Mouse (Mus musculus) forebrain, embryonic 14.5 days (tissue): Measurements from ENCODE around the gene Kansl3. TPM values are rescaled to one million over a fixed set of nuclear protein-coding genes. Genes with fewer than 3 reads are reported as not detected.
A peak's percentile ranks its signal among the peaks of the same experiment; 100 is the strongest.

Source experiments
- ATAC-seq: fragments of 200-750 bp; cut with Nextera tagmentation; 2 replicates; pipeline ENCODE4 v1.8.0; 2017; ENCODE audit warnings: mild to moderate bottlenecking, moderate library complexity
- DNase-seq: peaks from one replicate; pipeline ENCODE4 v3.0.0-alpha.2; 2015; ENCODE audit warnings: low spot score
- H3K27ac ChIP-seq: fragments of 300-500 bp; sonication (generic); 2 replicates; pipeline ENCODE4 v1.5.1; 2014; ENCODE audit warnings: low read depth, mild to moderate bottlenecking, control low read depth, low read length, moderate library complexity
- H3K27me3 ChIP-seq: fragments of 300-500 bp; sonication (generic); replicated peaks from 2 replicates; pipeline ENCODE4 v1.6.1; 2014; ENCODE audit warnings: low read length, control low read depth, mixed read lengths; ENCODE audit not compliant: control insufficient read depth, insufficient read depth
- H3K36me3 ChIP-seq: fragments of 300-500 bp; sonication (generic); 2 replicates; pipeline ENCODE4 v1.6.1; 2014; ENCODE audit warnings: low read length, control low read depth; ENCODE audit not compliant: control insufficient read depth, insufficient read depth
- H3K4me1 ChIP-seq: fragments of 300-500 bp; sonication (generic); 2 replicates; pipeline ENCODE4 v1.6.1; 2014; ENCODE audit warnings: antibody characterized with exemption, low read length, control low read depth; ENCODE audit not compliant: control insufficient read depth, insufficient read depth
- H3K4me2 ChIP-seq: fragments of 300-500 bp; sonication (generic); 2 replicates; pipeline ENCODE4 v1.6.1; 2014; ENCODE audit warnings: mild to moderate bottlenecking, control low read depth, low read length
- H3K4me3 ChIP-seq: fragments of 300-500 bp; sonication (generic); 2 replicates; pipeline ENCODE4 v1.5.1; 2014; ENCODE audit warnings: low read depth, low read length, control low read depth
- H3K9ac ChIP-seq: fragments of 300-500 bp; sonication (generic); 2 replicates; pipeline ENCODE4 v1.6.1; 2014; ENCODE audit warnings: mild to moderate bottlenecking, low read length, control low read depth, moderate library complexity
- H3K9me3 ChIP-seq: fragments of 300-500 bp; sonication (generic); replicated peaks from 2 replicates; pipeline ENCODE4 v1.6.1; 2016; ENCODE audit warnings: low read length, control low read depth, mixed read lengths; ENCODE audit not compliant: control insufficient read depth
- WGBS: fragments of 180-500 bp; shearing (Covaris S2); extraction: QIAGEN DNeasy Blood & Tissue Kit; methylation state at CpG from one replicate; pipeline ENCODE4 v1.1.7; 2014; 5-methylcytosine and 5-hydroxymethylcytosine counted together
- polyA plus RNA-seq: library from polyadenylated mRNA; unstranded; fragments of >200 nt; fragmentation: Nextera tagmentation; extraction: Ambion mirVana; gene quantifications from 2 replicates; pipeline ENCODE4 v1.2.1, GENCODE M21; 2014

Kansl3 gene
- polyA plus RNA-seq, 1 experiment from 2014 or later = 18.3 TPM

DNA sequence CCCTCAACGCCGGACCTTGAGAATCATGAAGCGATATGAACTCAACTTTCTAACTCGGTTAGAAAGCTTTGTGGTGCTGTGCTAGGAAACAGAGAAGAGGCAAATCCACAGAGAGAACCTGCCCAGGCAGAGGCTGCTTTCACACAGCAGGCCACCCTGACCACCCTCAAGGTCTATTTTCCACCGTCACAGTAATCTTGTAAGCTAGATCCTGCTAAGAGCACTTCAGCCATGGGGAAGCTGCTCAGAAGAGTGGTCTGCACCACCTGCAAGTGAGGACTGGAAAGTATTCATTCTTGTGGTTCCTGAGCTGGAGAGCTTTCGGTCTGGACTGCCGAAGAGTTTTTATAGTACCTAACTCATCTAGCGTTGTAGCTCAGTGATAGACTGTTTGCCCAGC lies 66.7 kb downstream of the Kansl3 start:
- DNase-seq = no peak
- Histone ChIP-seq H3K4me1 (peaks cover 4% of the 10 kb centered on the region), H3K27me3 (no peaks in the 10 kb centered on the region), H3K27ac (no peak overlapping the region), H3K4me2 (no peak overlapping the region), H3K36me3 (no peaks in the 10 kb centered on the region), H3K9ac (no peak overlapping the region), H3K9me3 (no peaks in the 10 kb centered on the region), H3K4me3 (no peak overlapping the region)
- no peak for ATAC-seq
- WGBS = 78% methylated on average over 8 of the region's 8 CpGs

DNA sequence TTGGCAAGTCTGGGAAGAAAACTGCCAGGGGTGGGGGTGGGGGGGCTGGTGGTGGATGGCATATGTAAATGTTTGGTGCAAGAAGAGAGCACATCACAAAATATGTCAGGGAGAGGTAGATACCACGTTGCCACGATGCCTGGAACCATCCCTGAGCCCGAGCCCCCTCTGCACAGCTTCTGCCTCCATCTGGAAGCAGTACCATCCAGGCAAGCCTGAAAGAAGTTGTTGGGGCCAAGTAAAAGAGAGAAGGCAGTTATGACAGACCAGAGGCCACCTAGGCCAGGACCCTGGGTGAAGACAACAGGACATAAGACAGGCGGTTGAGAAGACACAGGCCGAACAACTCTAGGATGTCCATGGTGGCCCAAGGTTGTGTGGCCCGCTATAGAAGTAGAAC lies 68.5 kb downstream of the Kansl3 start:
- DNase-seq = no peak

DNA sequence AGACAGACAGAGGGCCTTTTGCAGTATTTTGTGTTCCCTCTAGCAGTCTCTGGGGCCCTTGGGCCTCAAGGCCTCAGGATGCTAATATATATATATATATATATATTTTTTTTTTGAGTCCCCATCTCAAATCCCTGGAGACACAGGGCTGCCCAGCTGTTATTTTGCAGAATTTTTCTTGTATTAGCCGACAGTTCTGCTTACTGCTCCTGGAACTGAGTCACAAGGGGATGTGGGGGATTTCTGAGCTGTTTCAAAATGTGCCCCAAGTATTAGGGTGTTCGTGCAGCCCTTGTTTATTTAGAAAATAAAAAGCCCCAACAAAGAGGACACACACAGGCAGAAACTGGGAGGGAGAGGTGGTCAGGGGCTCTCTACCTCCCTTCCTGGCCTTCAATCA lies 69.3 kb downstream of the Kansl3 start:
- Histone ChIP-seq H3K27ac (no peak overlapping the region), H3K9ac (no peak overlapping the region), H3K4me1 (peaks cover 4% of the 10 kb centered on the region), H3K4me3 (no peak overlapping the region), H3K36me3 (no peaks in the 10 kb centered on the region), H3K4me2 (no peak overlapping the region), H3K27me3 (no peaks in the 10 kb centered on the region), H3K9me3 (no peaks in the 10 kb centered on the region)
- ATAC-seq (no peak), DNase-seq (no peak)
- WGBS = 69% methylated on average over 2 of the region's 2 CpGs

More for the DNA sequence above, 68.5 kb downstream of the Kansl3 start:
- peaks cover 4% of the 10 kb centered on the region for H3K4me1 ChIP-seq
- H3K4me3 ChIP-seq = no peak overlapping the region
- H3K27ac ChIP-seq = no peak overlapping the region
- no peaks in the 10 kb centered on the region for H3K9me3 ChIP-seq
- no peak overlapping the region for H3K4me2 ChIP-seq
- WGBS = 89% methylated on average over 6 of the region's 6 CpGs
- no peaks in the 10 kb centered on the region for H3K36me3 ChIP-seq
- ATAC-seq = no peak
- H3K27me3 ChIP-seq = no peaks in the 10 kb centered on the region
- no peak overlapping the region for H3K9ac ChIP-seq

DNA sequence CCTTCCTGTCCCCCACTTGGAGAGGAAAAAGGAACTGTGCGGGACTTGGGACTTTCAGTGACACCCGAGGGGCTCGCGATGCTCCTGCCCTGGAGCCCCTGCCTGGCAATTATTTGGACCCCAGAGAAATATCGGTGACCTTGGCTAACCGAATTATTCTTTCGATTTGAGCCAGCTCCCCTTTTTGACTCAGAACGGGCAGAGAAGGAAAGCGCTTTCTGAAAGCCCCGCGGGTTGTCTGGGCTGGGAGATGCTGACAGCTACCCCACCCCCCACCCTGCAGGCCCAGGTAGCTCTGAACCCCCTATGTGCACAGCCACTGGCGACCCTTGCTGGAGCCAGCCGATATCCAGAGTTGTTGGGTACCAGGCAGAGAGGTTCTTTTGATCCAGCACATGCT lies 69.9 kb downstream of the Kansl3 start:
- no peak for DNase-seq
- H3K27me3 ChIP-seq = no peaks in the 10 kb centered on the region
- no peak overlapping the region for H3K4me2 ChIP-seq
- H3K36me3 ChIP-seq = no peaks in the 10 kb centered on the region
- H3K4me3 ChIP-seq = no peak overlapping the region
- 29% methylated on average over 13 of the region's 13 CpGs for WGBS
- peaks cover 4% of the 10 kb centered on the region for H3K4me1 ChIP-seq
- H3K9me3 ChIP-seq = no peaks in the 10 kb centered on the region
- ATAC-seq = no peak
- H3K9ac ChIP-seq = no peak overlapping the region
- H3K27ac ChIP-seq = no peak overlapping the region

DNA sequence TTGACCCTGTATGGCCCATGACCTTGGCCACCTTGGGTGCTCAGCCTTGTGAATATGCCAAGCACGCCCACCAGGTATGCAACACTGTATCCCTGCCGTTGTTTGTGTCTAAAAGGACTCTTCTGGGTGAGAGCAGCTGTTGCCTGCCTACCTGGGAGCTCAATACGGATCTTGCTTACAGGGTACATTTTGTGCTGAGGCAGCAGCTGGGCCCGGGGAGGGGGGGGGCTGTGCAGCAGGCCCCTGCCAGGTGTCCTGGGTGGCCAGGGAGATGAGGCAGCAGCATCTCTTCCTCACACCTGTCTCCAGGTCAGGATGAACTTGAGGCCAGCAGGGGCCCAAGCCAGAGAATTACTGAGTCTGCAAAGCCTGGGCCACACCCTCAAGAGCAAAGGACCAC lies 70.9 kb downstream of the Kansl3 start:
- Histone ChIP-seq H3K9ac (no peak overlapping the region), H3K9me3 (no peaks in the 10 kb centered on the region), H3K27ac (no peak overlapping the region), H3K36me3 (no peaks in the 10 kb centered on the region), H3K4me2 (no peak overlapping the region), H3K27me3 (no peaks in the 10 kb centered on the region), H3K4me1 (peaks cover 4% of the 10 kb centered on the region), H3K4me3 (no peak overlapping the region)
- ATAC-seq (no peak), DNase-seq (no peak)
- WGBS = 76% methylated on average over 4 of the region's 4 CpGs

DNA sequence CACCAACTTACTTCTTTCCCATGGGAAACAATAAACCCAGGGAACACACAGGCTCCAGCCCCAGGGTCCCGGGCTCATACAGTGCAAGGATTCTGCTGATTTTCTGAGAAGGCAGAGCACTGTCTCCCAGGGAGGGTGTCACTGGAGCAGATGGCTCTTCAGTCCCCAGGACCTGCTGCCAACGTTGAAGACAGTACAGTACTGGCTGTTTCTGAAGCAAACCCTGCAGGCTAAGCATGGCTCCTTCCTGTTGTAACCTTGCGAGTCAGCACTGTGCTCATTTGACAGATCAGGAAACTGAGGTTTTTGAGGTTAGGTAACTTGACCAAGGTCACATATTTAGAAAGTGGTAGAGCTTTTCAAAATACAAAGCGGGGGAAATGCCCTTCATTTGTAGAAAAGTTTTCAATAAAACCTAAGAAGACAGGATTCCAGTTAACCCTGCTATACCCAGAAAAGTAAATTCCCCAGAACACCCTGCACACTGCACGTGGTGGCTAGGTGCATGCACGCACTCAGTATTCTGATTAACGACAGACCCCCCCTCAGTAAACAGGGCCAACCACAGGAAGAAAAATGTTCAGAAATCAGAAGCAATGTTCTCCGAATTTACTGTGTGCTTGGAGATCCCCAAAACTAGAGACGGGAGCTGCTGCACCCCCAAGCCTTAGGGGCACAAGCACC lies 72.4 kb downstream of the Kansl3 start:
- 77% methylated on average over 9 of the region's 9 CpGs for WGBS
- H3K27ac ChIP-seq = no peak overlapping the region
- no peaks in the 10 kb centered on the region for H3K4me1 ChIP-seq
- no peak overlapping the region for H3K9ac ChIP-seq
- H3K4me3 ChIP-seq = no peak overlapping the region
- H3K27me3 ChIP-seq = no peaks in the 10 kb centered on the region
- no peaks in the 10 kb centered on the region for H3K36me3 ChIP-seq
- H3K9me3 ChIP-seq = no peaks in the 10 kb centered on the region
- ATAC-seq = peak; percentile 50; the same call in 1 of the 2 replicates
- no peak overlapping the region for H3K4me2 ChIP-seq
- DNase-seq = peak; percentile 36

DNA sequence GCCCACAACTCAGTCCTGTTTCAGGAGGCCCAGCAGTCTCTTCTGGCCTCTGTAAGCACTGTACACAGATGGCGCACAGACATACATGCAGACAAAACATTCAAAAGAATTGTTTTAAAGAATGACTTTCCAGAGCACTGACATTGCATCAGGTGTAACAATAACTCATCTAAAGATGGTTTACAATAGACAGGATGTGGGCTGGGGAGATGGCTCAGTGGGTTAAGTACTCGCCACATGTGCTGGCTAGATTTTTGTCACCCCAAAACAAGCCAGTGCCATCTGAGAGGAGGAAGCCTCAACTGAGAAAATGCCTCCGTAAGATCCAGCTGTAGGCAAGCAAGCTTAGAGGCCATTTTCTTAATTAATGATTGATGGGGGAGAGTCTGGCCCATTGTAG lies 74.6 kb downstream of the Kansl3 start:
- WGBS = 82% methylated on average over 3 of the region's 3 CpGs

DNA sequence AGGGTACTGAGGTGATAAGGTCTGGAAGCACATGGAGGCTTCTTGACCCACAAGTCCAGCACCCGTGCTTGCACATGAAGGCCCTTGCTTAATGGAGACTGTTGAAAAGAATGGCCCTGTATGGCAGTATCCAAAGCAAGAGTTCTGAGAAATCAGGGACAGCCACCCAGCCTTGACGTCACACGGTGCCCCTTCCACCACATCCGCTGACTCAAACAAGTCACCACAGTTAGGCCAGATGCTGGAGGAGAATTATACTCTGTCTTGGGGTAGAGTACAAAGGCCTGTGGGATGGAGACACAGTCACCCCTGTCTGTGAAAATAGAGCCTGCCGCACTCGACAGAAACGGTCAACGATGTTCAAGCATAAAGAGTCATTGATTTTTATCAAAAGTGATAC lies 75.5 kb downstream of the Kansl3 start:
- 94% methylated on average over 8 of the region's 8 CpGs for WGBS
- Histone ChIP-seq H3K27ac (no peak overlapping the region), H3K27me3 (no peaks in the 10 kb centered on the region), H3K9ac (no peak overlapping the region), H3K9me3 (no peaks in the 10 kb centered on the region), H3K36me3 (no peaks in the 10 kb centered on the region), H3K4me1 (no peaks in the 10 kb centered on the region), H3K4me2 (no peak overlapping the region), H3K4me3 (no peak overlapping the region)
- DNase-seq = no peak
- ATAC-seq = no peak

More for the DNA sequence above, 74.6 kb downstream of the Kansl3 start:
- Histone ChIP-seq H3K4me2 (no peak overlapping the region), H3K4me1 (no peaks in the 10 kb centered on the region), H3K9me3 (no peaks in the 10 kb centered on the region), H3K9ac (no peak overlapping the region), H3K4me3 (no peak overlapping the region), H3K27me3 (no peaks in the 10 kb centered on the region), H3K36me3 (no peaks in the 10 kb centered on the region), H3K27ac (no peak overlapping the region)
- DNase-seq (no peak), ATAC-seq (no peak)
